Mouse (Mus musculus): ENCODE measurements around the gene Arpp21. TPM values are rescaled to one million over a fixed set of nuclear protein-coding genes. Genes with fewer than 3 reads are reported as not detected.

Gene Arpp21
- polyA plus RNA-seq, 1 experiment from 2014 or later = 2.5 TPM

- WGBS = 76% methylated on average over 2 of the region's 2 CpGs
Measured at GRCm38 (mm10) chr9:112225046-112225445, 10.7 kb downstream of the Arpp21 start.

GRCm38 (mm10) chr9:112219372-112219771, 16.4 kb downstream of the Arpp21 start:
- 86% methylated on average over 8 of the region's 8 CpGs for WGBS
- Histone ChIP-seq H3K27ac (no peak overlapping the region), H3K4me3 (no peak overlapping the region), H3K4me1 (replicated peaks) (peaks cover 6% of the 10 kb centered on the region; the same call in 1 of the 2 replicates), H3K9me3 (no peaks in the 10 kb centered on the region), H3K36me3 (no peaks in the 10 kb centered on the region), H3K27me3 (ENCODE audit: insufficient read depth, poor library complexity, severe bottlenecking) (no peaks in the 10 kb centered on the region)
- no peak for DNase-seq (ENCODE audit: low spot score)

More at GRCm38 (mm10) chr9:112225046-112225445, 10.7 kb downstream of the Arpp21 start:
- DNase-seq (ENCODE audit: low spot score) = no peak
- no peak overlapping the region for H3K4me3 ChIP-seq
- H3K27ac ChIP-seq = no peak overlapping the region
- H3K27me3 ChIP-seq (ENCODE audit: insufficient read depth, poor library complexity, severe bottlenecking) = no peaks in the 10 kb centered on the region
- no peaks in the 10 kb centered on the region for H3K36me3 ChIP-seq
- H3K4me1 ChIP-seq (replicated peaks) = no peaks in the 10 kb centered on the region
- H3K9me3 ChIP-seq = no peaks in the 10 kb centered on the region

GRCm38 (mm10) chr9:112218237-112218636, 17.5 kb downstream of the Arpp21 start:
- 76% methylated on average over 3 of the region's 3 CpGs for WGBS

GRCm38 (mm10) chr9:112217161-112217560, 18.6 kb downstream of the Arpp21 start:
- Histone ChIP-seq H3K4me1 (replicated peaks) (peaks cover 6% of the 10 kb centered on the region; the same call in 1 of the 2 replicates), H3K27ac (no peak overlapping the region), H3K27me3 (ENCODE audit: insufficient read depth, poor library complexity, severe bottlenecking) (no peaks in the 10 kb centered on the region), H3K4me3 (no peak overlapping the region), H3K36me3 (no peaks in the 10 kb centered on the region), H3K9me3 (no peaks in the 10 kb centered on the region)
- 82% methylated on average over 4 of the region's 4 CpGs for WGBS
- DNase-seq (ENCODE audit: low spot score) = no peak

More at GRCm38 (mm10) chr9:112218237-112218636, 17.5 kb downstream of the Arpp21 start:
- peaks cover 6% of the 10 kb centered on the region; the same call in 1 of the 2 replicates for H3K4me1 ChIP-seq (replicated peaks)
- DNase-seq (ENCODE audit: low spot score) = no peak
- H3K4me3 ChIP-seq = no peak overlapping the region
- H3K27me3 ChIP-seq (ENCODE audit: insufficient read depth, poor library complexity, severe bottlenecking) = no peaks in the 10 kb centered on the region
- H3K36me3 ChIP-seq = no peaks in the 10 kb centered on the region
- no peaks in the 10 kb centered on the region for H3K9me3 ChIP-seq
- no peak overlapping the region for H3K27ac ChIP-seq

- H3K4me1 ChIP-seq (replicated peaks) = peaks cover 6% of the 10 kb centered on the region; the same call in 1 of the 2 replicates
Measured at GRCm38 (mm10) chr9:112215030-112215806, 20.5 kb downstream of the Arpp21 start.

GRCm38 (mm10) chr9:112213411-112214255, 22.1 kb downstream of the Arpp21 start:
- WGBS = 70% methylated on average over 10 of the region's 10 CpGs
- H3K4me3 ChIP-seq = no peak overlapping the region
- peaks cover 6% of the 10 kb centered on the region; the same call in 1 of the 2 replicates for H3K4me1 ChIP-seq (replicated peaks)
- no peak overlapping the region for H3K27ac ChIP-seq
- no peaks in the 10 kb centered on the region for H3K9me3 ChIP-seq
- no peak for DNase-seq (ENCODE audit: low spot score)
- no peaks in the 10 kb centered on the region for H3K27me3 ChIP-seq (ENCODE audit: insufficient read depth, poor library complexity, severe bottlenecking)
- no peaks in the 10 kb centered on the region for H3K36me3 ChIP-seq

More at GRCm38 (mm10) chr9:112215030-112215806, 20.5 kb downstream of the Arpp21 start:
- DNase-seq (ENCODE audit: low spot score) = no peak
- Histone ChIP-seq H3K4me3 (no peak overlapping the region), H3K27ac (no peak overlapping the region), H3K9me3 (no peaks in the 10 kb centered on the region), H3K36me3 (no peaks in the 10 kb centered on the region), H3K27me3 (ENCODE audit: insufficient read depth, poor library complexity, severe bottlenecking) (no peaks in the 10 kb centered on the region)
- 71% methylated on average over 10 of the region's 10 CpGs for WGBS

- Histone ChIP-seq H3K36me3 (no peaks in the 10 kb centered on the region), H3K4me1 (replicated peaks) (0 out of 2 replicates have a peak, but pooled peaks cover 6% of the 10 kb centered on the region), H3K4me3 (no peak overlapping the region), H3K27me3 (ENCODE audit: insufficient read depth, poor library complexity, severe bottlenecking) (no peaks in the 10 kb centered on the region), H3K9me3 (no peaks in the 10 kb centered on the region), H3K27ac (no peak overlapping the region)
- no peak for DNase-seq (ENCODE audit: low spot score)
- WGBS = 61% methylated on average over 3 of the region's 3 CpGs
Measured at GRCm38 (mm10) chr9:112209803-112210202, 25.9 kb downstream of the Arpp21 start.

- WGBS = 27% methylated on average over 4 of the region's 4 CpGs
- H3K27ac ChIP-seq = 0 out of 2 replicates have a peak overlapping the region, but pooled peaks have one; percentile 50
Measured at GRCm38 (mm10) chr9:112207767-112208166, 28.0 kb downstream of the Arpp21 start.

GRCm38 (mm10) chr9:112198296-112198695, 37.4 kb downstream of the Arpp21 start:
- no peak overlapping the region for H3K4me3 ChIP-seq
- no peaks in the 10 kb centered on the region for H3K4me1 ChIP-seq (replicated peaks)
- DNase-seq (ENCODE audit: low spot score) = no peak
- H3K9me3 ChIP-seq = no peaks in the 10 kb centered on the region
- H3K27me3 ChIP-seq (ENCODE audit: insufficient read depth, poor library complexity, severe bottlenecking) = no peaks in the 10 kb centered on the region
- H3K36me3 ChIP-seq = no peaks in the 10 kb centered on the region
- WGBS = 87% methylated on average over 6 of the region's 6 CpGs
- H3K27ac ChIP-seq = no peak overlapping the region

More at GRCm38 (mm10) chr9:112207767-112208166, 28.0 kb downstream of the Arpp21 start:
- Histone ChIP-seq H3K4me1 (replicated peaks) (0 out of 2 replicates have a peak, but pooled peaks cover 6% of the 10 kb centered on the region), H3K9me3 (no peaks in the 10 kb centered on the region), H3K36me3 (no peaks in the 10 kb centered on the region), H3K27me3 (ENCODE audit: insufficient read depth, poor library complexity, severe bottlenecking) (no peaks in the 10 kb centered on the region), H3K4me3 (no peak overlapping the region)
- peak; percentile 51 for DNase-seq (ENCODE audit: low spot score)

GRCm38 (mm10) chr9:112194049-112194448, 41.7 kb downstream of the Arpp21 start:
- no peaks in the 10 kb centered on the region for H3K9me3 ChIP-seq
- H3K4me1 ChIP-seq (replicated peaks) = no peaks in the 10 kb centered on the region
- no peak for DNase-seq (ENCODE audit: low spot score)

GRCm38 (mm10) chr9:112189394-112189793, 46.3 kb downstream of the Arpp21 start:
- Histone ChIP-seq H3K4me1 (replicated peaks) (peaks cover 28% of the 10 kb centered on the region), H3K27ac (no peak overlapping the region), H3K9me3 (no peaks in the 10 kb centered on the region), H3K4me3 (no peak overlapping the region), H3K36me3 (no peaks in the 10 kb centered on the region), H3K27me3 (ENCODE audit: insufficient read depth, poor library complexity, severe bottlenecking) (peaks cover 21% of the 10 kb centered on the region)
- WGBS = 92% methylated on average over 10 of the region's 10 CpGs
- no peak for DNase-seq (ENCODE audit: low spot score)

More at GRCm38 (mm10) chr9:112194049-112194448, 41.7 kb downstream of the Arpp21 start:
- no peak overlapping the region for H3K4me3 ChIP-seq
- H3K36me3 ChIP-seq = no peaks in the 10 kb centered on the region
- no peaks in the 10 kb centered on the region for H3K27me3 ChIP-seq (ENCODE audit: insufficient read depth, poor library complexity, severe bottlenecking)
- H3K27ac ChIP-seq = no peak overlapping the region

- Histone ChIP-seq H3K36me3 (no peaks in the 10 kb centered on the region), H3K27ac (no peak overlapping the region), H3K9me3 (no peaks in the 10 kb centered on the region), H3K27me3 (ENCODE audit: insufficient read depth, poor library complexity, severe bottlenecking) (peaks cover 21% of the 10 kb centered on the region), H3K4me3 (no peak overlapping the region), H3K4me1 (replicated peaks) (peaks cover 28% of the 10 kb centered on the region)
- peak; percentile 7 for DNase-seq (ENCODE audit: low spot score)
- 49% methylated on average over 12 of the region's 12 CpGs for WGBS
Measured at GRCm38 (mm10) chr9:112188358-112188893, 47.3 kb downstream of the Arpp21 start.
